Mouse (Mus musculus): ENCODE data around the gene Spdye4b.

DNA sequence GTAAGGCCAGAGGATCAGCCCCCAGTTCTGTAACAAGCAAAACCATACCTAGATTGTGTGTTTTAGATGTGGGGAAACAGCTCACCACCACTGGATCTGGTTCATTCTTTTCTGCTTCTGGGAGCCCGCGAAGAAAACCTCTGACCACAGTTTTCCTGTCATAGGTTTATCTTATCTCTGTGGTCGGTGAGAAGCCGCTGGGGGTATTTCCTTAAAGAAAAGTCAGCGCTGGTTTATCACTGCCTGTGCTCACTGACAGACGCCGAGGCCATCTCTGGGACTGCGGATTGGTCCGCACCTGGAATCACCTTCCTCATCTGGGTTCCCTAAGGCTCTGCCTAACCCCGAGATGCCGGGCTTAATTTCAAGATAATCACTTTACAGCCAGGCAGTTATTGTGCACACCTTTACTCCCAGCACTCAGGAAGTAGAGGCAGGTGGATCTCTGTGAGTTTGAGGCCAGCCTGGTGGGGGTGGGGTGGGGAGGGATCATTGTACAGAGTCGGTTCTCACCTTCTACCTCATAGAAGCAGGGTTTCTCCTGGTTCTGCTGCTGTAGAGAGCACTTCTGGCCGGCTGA is 47.8 kb upstream of the Spdye4b start:
- TF ChIP-seq CTCF (IDR thresholded peaks at IDR 0.05; ENCODE audit: control insufficient read depth, insufficient read depth, insufficient replicate concordance, low read depth, low read length) = no peak
- TF ChIP-seq POLR2A (IDR thresholded peaks at IDR 0.05; ENCODE audit: control insufficient read depth, low read depth, low read length) = no peak
